Mouse (Mus musculus) neural tube, embryonic 14.5 days (tissue): Measurements from ENCODE around the gene Chd3. TPM values are rescaled to one million over a fixed set of nuclear protein-coding genes. Genes with fewer than 3 reads are reported as not detected.
"Not testable (repeated sequence)": the region's sequence is repeated elsewhere in the genome, so short reads cannot be mapped to it uniquely, and the experiment has no call there.

Experiments used
- ATAC-seq: fragments of 200-750 bp; cut with Nextera tagmentation; 2 replicates; pipeline ENCODE4 v1.8.0; 2017; ENCODE audit warnings: low read depth, mild to moderate bottlenecking, moderate TSS enrichment, moderate library complexity
- H3K27ac ChIP-seq: fragments of 300-500 bp; sonication (generic); 2 replicates; pipeline ENCODE4 v1.5.1; 2014; ENCODE audit warnings: low read depth, mild to moderate bottlenecking, control low read depth, low read length, moderate library complexity, mixed read lengths
- H3K27me3 ChIP-seq: fragments of 300-500 bp; sonication (generic); 2 replicates; pipeline ENCODE4 v1.6.1; 2014; ENCODE audit warnings: low read length; ENCODE audit not compliant: control insufficient read depth, insufficient read depth
- H3K36me3 ChIP-seq: fragments of 300-500 bp; sonication (generic); 2 replicates; pipeline ENCODE4 v1.6.1; 2014; ENCODE audit warnings: low read length, mixed read lengths; ENCODE audit not compliant: control insufficient read depth, insufficient read depth
- H3K4me1 ChIP-seq: fragments of 300-500 bp; sonication (generic); 2 replicates; pipeline ENCODE4 v1.6.1; 2014; ENCODE audit warnings: low read length; ENCODE audit not compliant: control insufficient read depth, insufficient read depth
- H3K4me2 ChIP-seq: fragments of 300-500 bp; sonication (generic); 2 replicates; pipeline ENCODE4 v1.6.1; 2014; ENCODE audit warnings: mild to moderate bottlenecking, low read depth, low read length, control low read depth
- H3K4me3 ChIP-seq: fragments of 300-500 bp; sonication (generic); 2 replicates; pipeline ENCODE4 v1.5.1; 2014; ENCODE audit warnings: low read depth, low read length, control low read depth, mixed read lengths
- H3K9ac ChIP-seq: fragments of 300-500 bp; sonication (generic); replicated peaks from 2 replicates; pipeline ENCODE4 v1.6.1; 2014; ENCODE audit warnings: low read depth, mild to moderate bottlenecking, control low read depth, low read length, mixed read lengths
- H3K9me3 ChIP-seq: fragments of 300-500 bp; sonication (generic); 2 replicates; pipeline ENCODE4 v1.6.1; 2016; ENCODE audit warnings: low read length; ENCODE audit not compliant: control insufficient read depth
- WGBS: fragments of 180-500 bp; shearing (Covaris S2); extraction: QIAGEN DNeasy Blood & Tissue Kit; methylation state at CpG from one replicate; pipeline ENCODE4 v1.1.7; 2014; 5-methylcytosine and 5-hydroxymethylcytosine counted together
- polyA plus RNA-seq: library from polyadenylated mRNA; unstranded; fragments of >200 nt; fragmentation: Nextera tagmentation; extraction: Ambion mirVana; gene quantifications from 2 replicates; pipeline ENCODE4 v1.2.1, GENCODE M21; 2014

Chd3 gene
- polyA plus RNA-seq, 1 experiment from 2014 or later, result 89.6 TPM

GRCm38 (mm10) chr11:69325628-69326407 is 43.4 kb downstream of the Chd3 start, which contains the start of gene Kcnab3:
TSS of gene Kcnab3 (plus strand) at chr11:69326258.
- Histone ChIP-seq H3K4me2 (peak within 1 kb of the TSS; percentile 99), H3K27me3 (no peaks in the 10 kb centered on the region), H3K9ac (peak within 1 kb of the TSS; percentile 66), H3K4me1 (peaks cover 35% of the 10 kb centered on the region), H3K9me3 (no peaks in the 10 kb centered on the region), H3K27ac (no peak within 1 kb of the TSS), H3K4me3 (peak within 1 kb of the TSS; percentile 49), H3K36me3 (no peaks in the 10 kb centered on the region)
- ATAC-seq, result peak; percentile 65; the same call in 1 of the 2 replicates
- WGBS, result 11% methylated on average over 26 of the region's 26 CpGs

DNA sequence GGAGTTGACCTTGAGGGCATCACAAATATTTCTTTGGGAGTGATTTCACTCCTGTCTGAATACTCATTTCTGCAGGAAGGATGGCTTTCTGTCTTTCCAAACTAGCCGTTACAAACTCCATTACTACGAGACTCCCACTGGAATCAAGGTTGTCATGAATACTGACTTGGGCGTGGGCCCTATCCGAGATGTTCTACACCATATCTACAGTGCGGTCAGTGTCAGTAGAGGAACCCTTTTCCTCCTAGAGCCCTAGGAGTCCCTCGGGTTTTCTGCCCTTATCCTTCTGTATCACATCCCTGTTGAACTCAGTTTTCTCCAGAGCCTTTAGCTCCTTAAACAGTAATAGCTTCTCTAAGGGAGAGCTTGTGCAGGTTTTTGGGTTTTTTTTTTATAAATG is 44.5 kb downstream of the Chd3 start:
- Histone ChIP-seq H3K27ac (no peak overlapping the region), H3K4me3 (peak overlapping the region; percentile 57), H3K36me3 (no peaks in the 10 kb centered on the region), H3K27me3 (no peaks in the 10 kb centered on the region), H3K9ac (no peak overlapping the region), H3K9me3 (no peaks in the 10 kb centered on the region), H3K4me2 (peak overlapping the region; percentile 99), H3K4me1 (peaks cover 35% of the 10 kb centered on the region)
- ATAC-seq, result no peak
- WGBS, result 85% methylated on average over 6 of the region's 6 CpGs

DNA sequence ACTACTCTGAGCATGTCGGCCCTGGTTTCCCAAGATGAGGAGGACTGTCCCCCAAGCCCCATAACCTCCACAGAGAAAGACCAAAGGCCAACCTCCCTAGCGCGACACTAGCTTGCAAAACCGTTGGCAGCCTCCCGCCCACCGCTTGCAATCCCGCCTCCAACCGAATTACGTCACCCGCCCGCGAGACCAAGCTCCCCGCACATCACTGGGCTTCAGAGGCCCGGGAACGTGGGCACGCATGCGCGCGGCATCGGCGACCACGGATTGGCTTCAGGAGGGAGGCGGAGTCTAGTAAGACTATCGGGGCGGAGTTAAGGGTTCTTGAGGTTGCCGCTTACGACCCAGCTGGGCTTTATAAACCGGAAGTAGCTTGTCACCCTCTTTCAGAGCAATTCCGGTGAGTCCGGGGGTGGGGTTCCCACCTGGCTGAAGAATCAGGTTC is 45.5 kb downstream of the Chd3 start, which contains the start of the genes Cntrob and Trappc1:
TSS of gene Cntrob (minus strand) at position 109 of the 445 bp plus-strand sequence.
TSS of gene Trappc1 (plus strand) at position 314 of the 445 bp plus-strand sequence.
- Histone ChIP-seq H3K4me3 (peak within 1 kb of the TSS; percentile 57), H3K36me3 (no peaks in the 10 kb centered on the region), H3K4me2 (peak within 1 kb of the TSS; percentile 99), H3K9ac (peak within 1 kb of the TSS; percentile 80), H3K9me3 (no peaks in the 10 kb centered on the region), H3K4me1 (peaks cover 35% of the 10 kb centered on the region), H3K27ac (peak within 1 kb of the TSS; percentile 88), H3K27me3 (no peaks in the 10 kb centered on the region)
- WGBS, result under 1% methylated on average over 30 of the region's 30 CpGs
- peak; percentile 94 for ATAC-seq

- Histone ChIP-seq H3K9me3 (no peaks in the 10 kb centered on the region), H3K27ac (peak overlapping the region; percentile 88)
- 25% methylated on average over 18 of the region's 18 CpGs for WGBS
Observed at GRCm38 (mm10) chr11:69322693-69323471, 46.3 kb downstream of the Chd3 start.

GRCm38 (mm10) chr11:69322010-69322409 is 47.2 kb downstream of the Chd3 start:
- Histone ChIP-seq H3K4me2 (peak overlapping the region; percentile 66; the same call in 1 of the 2 replicates), H3K9me3 (no peaks in the 10 kb centered on the region), H3K4me1 (peaks cover 34% of the 10 kb centered on the region), H3K27me3 (no peaks in the 10 kb centered on the region), H3K9ac (peak overlapping the region; percentile 80; the same call in 1 of the 2 replicates), H3K27ac (no peak overlapping the region), H3K36me3 (no peaks in the 10 kb centered on the region; the same call in 1 of the 2 replicates), H3K4me3 (no peak overlapping the region)
- no peak for ATAC-seq
- 63% methylated on average over 6 of the region's 6 CpGs for WGBS

More at GRCm38 (mm10) chr11:69322693-69323471, 46.3 kb downstream of the Chd3 start:
- no peak for ATAC-seq
- Histone ChIP-seq H3K4me2 (peak overlapping the region; percentile 66), H3K36me3 (no peaks in the 10 kb centered on the region), H3K4me1 (peaks cover 35% of the 10 kb centered on the region), H3K27me3 (no peaks in the 10 kb centered on the region), H3K4me3 (peak overlapping the region; percentile 57), H3K9ac (peak overlapping the region; percentile 80)

DNA sequence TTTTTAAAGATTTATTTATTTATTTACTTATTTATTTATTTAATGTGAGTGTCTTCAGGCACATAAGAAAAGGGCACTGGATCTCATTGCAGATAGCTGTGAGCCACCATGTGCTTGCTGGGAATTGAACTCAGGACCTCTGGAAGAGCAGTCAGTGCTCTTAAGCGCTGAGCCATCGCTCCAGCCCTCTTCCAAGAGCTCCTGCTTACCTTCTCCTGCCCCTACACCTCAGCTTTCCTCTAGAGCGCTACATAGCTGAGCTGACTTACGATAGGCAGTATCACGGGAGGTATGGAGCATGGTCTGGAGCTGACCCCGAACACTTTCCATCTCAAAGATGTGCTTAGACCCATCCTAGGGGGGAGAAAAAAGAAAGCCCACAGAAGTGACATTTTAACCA is 47.6 kb downstream of the Chd3 start:
- Histone ChIP-seq H3K4me1 (peaks cover 30% of the 10 kb centered on the region), H3K9me3 (no peaks in the 10 kb centered on the region), H3K36me3 (no peaks in the 10 kb centered on the region; the same call in 1 of the 2 replicates), H3K4me2 (peak overlapping the region; percentile 66; the same call in 1 of the 2 replicates), H3K4me3 (no peak overlapping the region), H3K9ac (no peak overlapping the region), H3K27me3 (no peaks in the 10 kb centered on the region), H3K27ac (no peak overlapping the region)
- no peak for ATAC-seq
- WGBS, result 86% methylated on average over 6 of the region's 6 CpGs

DNA sequence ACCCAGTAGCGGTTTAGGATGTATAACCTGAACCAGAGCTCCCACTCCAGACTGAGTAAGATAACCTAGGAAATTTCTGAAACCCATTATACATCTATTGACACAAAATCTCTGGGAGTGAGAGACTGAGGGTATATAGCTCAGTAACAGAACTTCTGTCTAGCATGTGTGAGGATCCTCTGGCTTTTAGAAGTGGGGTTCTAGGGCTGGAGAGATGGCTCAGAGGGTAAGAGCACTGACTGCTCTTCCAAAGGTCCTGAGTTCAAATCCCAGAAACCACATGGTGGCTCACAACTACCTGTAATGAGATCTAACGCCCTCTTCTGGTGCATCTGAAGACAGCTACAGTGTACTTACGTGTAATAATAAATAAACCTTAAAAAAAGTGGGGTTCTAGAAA is 51.2 kb downstream of the Chd3 start:
- not testable (repeated sequence) for H3K4me3 ChIP-seq, H3K4me2 ChIP-seq, H3K9me3 ChIP-seq, H3K9ac ChIP-seq, H3K27ac ChIP-seq, ATAC-seq, H3K36me3 ChIP-seq, H3K27me3 ChIP-seq
- peaks cover 16% of the 10 kb centered on the region for H3K4me1 ChIP-seq
- 91% methylated on average over 3 of the region's 3 CpGs for WGBS

GRCm38 (mm10) chr11:69316361-69316760 is 52.8 kb downstream of the Chd3 start:
- Histone ChIP-seq H3K27ac (no peak overlapping the region), H3K4me2 (no peak overlapping the region), H3K4me1 (no peaks in the 10 kb centered on the region), H3K9ac (no peak overlapping the region), H3K4me3 (no peak overlapping the region), H3K27me3 (no peaks in the 10 kb centered on the region), H3K36me3 (no peaks in the 10 kb centered on the region; the same call in 1 of the 2 replicates), H3K9me3 (no peaks in the 10 kb centered on the region)
- WGBS, result 95% methylated on average over 6 of the region's 6 CpGs
- no peak for ATAC-seq
